Mouse (Mus musculus): Measurements from ENCODE around the gene Kif2a. TPM values are rescaled to one million over a fixed set of nuclear protein-coding genes. Genes with fewer than 3 reads are reported as not detected.

The Kif2a gene
- total and polyA plus RNA-seq, 3 experiments, result 18.0 to 310 (median 135) TPM

- H3K4me3 ChIP-seq (ENCODE audit: control insufficient read depth in 1 of 2, insufficient read depth in 1 of 2, low read depth in 2 of 2, low read length in 2 of 2), result no peak overlapping the region
- 0 out of 4 replicates have a peak, but pooled peaks cover 0 to 3% of the 10 kb centered on the region in 2 experiments for H3K4me1 ChIP-seq (ENCODE audit: control insufficient read depth in 1 of 2, insufficient read depth in 2 of 2, low read length in 2 of 2)
- no peaks in the 10 kb centered on the region for H3K79me2 ChIP-seq (ENCODE audit: control insufficient read depth, insufficient read depth, low read length, poor library complexity)
- TF ChIP-seq TCF12 (IDR thresholded peaks at IDR 0.05; ENCODE audit: low read depth, low read length), result no peak
- TF ChIP-seq POLR2A (IDR thresholded peaks at IDR 0.05; ENCODE audit: control insufficient read depth in 1 of 2, insufficient read depth in 1 of 2, low read depth in 1 of 2, low read length in 2 of 2, poor library complexity in 1 of 2), result no peak
- TF ChIP-seq MEF2A (IDR thresholded peaks at IDR 0.05; ENCODE audit: extremely low read depth, insufficient replicate concordance, low read depth, low read length, poor library complexity, severe bottlenecking), result no peak
- no peak for TF ChIP-seq KAT2A (conservative IDR thresholded peaks at IDR 0.05; ENCODE audit: low read depth, low read length)
- TF ChIP-seq NRF1 (IDR thresholded peaks at IDR 0.05; ENCODE audit: insufficient read depth, low read depth, low read length, poor library complexity, severe bottlenecking), result no peak
- TF ChIP-seq BHLHE40 (IDR thresholded peaks at IDR 0.05; ENCODE audit: borderline replicate concordance, low read depth, low read length), result no peak
- no peak for TF ChIP-seq NELFE (IDR thresholded peaks at IDR 0.05; ENCODE audit: low read depth, low read length)
- no peak for TF ChIP-seq ZC3H11A (IDR thresholded peaks at IDR 0.05; ENCODE audit: low read depth, low read length)
- TF ChIP-seq MAX (IDR thresholded peaks at IDR 0.05; ENCODE audit: low read length), result no peak
- no peak for TF ChIP-seq GABPA (IDR thresholded peaks at IDR 0.05; ENCODE audit: low read depth, low read length)
- no peak for TF ChIP-seq JUND (IDR thresholded peaks at IDR 0.05; ENCODE audit: low read depth, low read length)
- TF ChIP-seq GATA1 (IDR thresholded peaks at IDR 0.05; ENCODE audit: low read depth, low read length), result no peak
- peaks cover 0 to 7% of the 10 kb centered on the region in 2 experiments; a peak in 2 of 4 replicates for H3K36me3 ChIP-seq (ENCODE audit: control insufficient read depth in 1 of 2, insufficient read depth in 2 of 2, low read length in 2 of 2)
- no peak for DNase-seq (ENCODE audit: low read depth, low spot score)
- H3K27me3 ChIP-seq (ENCODE audit: control insufficient read depth in 1 of 2, insufficient read depth in 2 of 2, low read length in 2 of 2), result no peaks in the 10 kb centered on the region
- H3K27ac ChIP-seq (ENCODE audit: control insufficient read depth, low read depth, low read length), result no peak overlapping the region
- H3K9ac ChIP-seq (ENCODE audit: control insufficient read depth, low read depth, low read length, poor library complexity, severe bottlenecking), result no peak overlapping the region
- no peaks in the 10 kb centered on the region for H3K9me3 ChIP-seq (replicated peaks; ENCODE audit: insufficient read depth, low read length)
Observed at GRCm38 (mm10) chr13:107051342-107051741, 29.4 kb upstream of the Kif2a start.

GRCm38 (mm10) chr13:107044229-107044628, 22.3 kb upstream of the Kif2a start:
- Histone ChIP-seq H3K79me2 (ENCODE audit: control insufficient read depth, insufficient read depth, low read length, poor library complexity) (no peaks in the 10 kb centered on the region), H3K4me3 (ENCODE audit: control insufficient read depth in 1 of 2, insufficient read depth in 1 of 2, low read depth in 2 of 2, low read length in 2 of 2) (no peak overlapping the region)

More at GRCm38 (mm10) chr13:107044229-107044628, 22.3 kb upstream of the Kif2a start:
- Histone ChIP-seq H3K27me3 (ENCODE audit: control insufficient read depth in 1 of 2, insufficient read depth in 2 of 2, low read length in 2 of 2) (no peaks in the 10 kb centered on the region), H3K36me3 (ENCODE audit: control insufficient read depth in 1 of 2, insufficient read depth in 2 of 2, low read length in 2 of 2) (peaks cover 0 to 11% of the 10 kb centered on the region in 2 experiments; a peak in 2 of 4 replicates), H3K9ac (ENCODE audit: control insufficient read depth, low read depth, low read length, poor library complexity, severe bottlenecking) (no peak overlapping the region), H3K9me3 (replicated peaks; ENCODE audit: insufficient read depth, low read length) (no peaks in the 10 kb centered on the region), H3K4me1 (ENCODE audit: control insufficient read depth in 1 of 2, insufficient read depth in 2 of 2, low read length in 2 of 2) (peaks cover 2 to 7% of the 10 kb centered on the region in 2 experiments; a peak in 3 of 4 replicates), H3K27ac (ENCODE audit: control insufficient read depth, low read depth, low read length) (no peak overlapping the region)
- peak; percentile 74 for DNase-seq (ENCODE audit: low read depth, low spot score)
- TF ChIP-seq TCF12 (IDR thresholded peaks at IDR 0.05; ENCODE audit: low read depth, low read length), result peak; percentile 47; the same call in 1 of the 2 replicates
- TF ChIP-seq ELF1 (IDR thresholded peaks at IDR 0.05; ENCODE audit: low read depth, low read length), result no peak
- peak; percentile 57; the same call in 1 of the 2 replicates for TF ChIP-seq MYC (IDR thresholded peaks at IDR 0.05; ENCODE audit: low read depth, low read length)
- peak; percentile 26; the same call in 1 of the 2 replicates for TF ChIP-seq ETS1 (IDR thresholded peaks at IDR 0.05; ENCODE audit: low read depth, low read length)
- no peak for TF ChIP-seq ZKSCAN1 (IDR thresholded peaks at IDR 0.05; ENCODE audit: low read depth, low read length)
- TF ChIP-seq MYB (IDR thresholded peaks at IDR 0.05; ENCODE audit: low read depth, low read length), result no peak
- TF ChIP-seq ZMIZ1 (IDR thresholded peaks at IDR 0.05; ENCODE audit: low read depth, low read length), result no peak
- peak; percentile 80 for TF ChIP-seq MXI1 (IDR thresholded peaks at IDR 0.05; ENCODE audit: low read depth, low read length)
- no peak for TF ChIP-seq NELFE (IDR thresholded peaks at IDR 0.05; ENCODE audit: low read depth, low read length)
- no peak for TF ChIP-seq USF2 (IDR thresholded peaks at IDR 0.05; ENCODE audit: borderline replicate concordance in 1 of 2, insufficient read depth in 1 of 2, low read depth in 1 of 2, low read length in 2 of 2)
- TF ChIP-seq MAFK (IDR thresholded peaks at IDR 0.05; ENCODE audit: borderline replicate concordance, low read depth, low read length), result no peak
- peak; percentile 33 to 56; a peak in 3 of 4 replicates for TF ChIP-seq EP300 (IDR thresholded peaks at IDR 0.05; ENCODE audit: low read depth in 1 of 2, low read length in 2 of 2)
- no peak for TF ChIP-seq CHD2 (IDR thresholded peaks at IDR 0.05; ENCODE audit: low read length)
- no peak for TF ChIP-seq POLR2A (IDR thresholded peaks at IDR 0.05; ENCODE audit: control insufficient read depth in 1 of 2, insufficient read depth in 1 of 2, low read depth in 1 of 2, low read length in 2 of 2, poor library complexity in 1 of 2)
- peak; percentile 54 for TF ChIP-seq SIN3A (IDR thresholded peaks at IDR 0.05; ENCODE audit: low read length)
- TF ChIP-seq E2F4 (IDR thresholded peaks at IDR 0.05; ENCODE audit: borderline replicate concordance, low read depth, low read length), result no peak
- TF ChIP-seq TAL1 (IDR thresholded peaks at IDR 0.05; ENCODE audit: low read length), result 0 out of 2 replicates have a peak, but pooled peaks have one; percentile 23
- TF ChIP-seq CHD1 (IDR thresholded peaks at IDR 0.05; ENCODE audit: low read depth, low read length), result no peak
- TF ChIP-seq MAX (IDR thresholded peaks at IDR 0.05; ENCODE audit: low read length), result peak; percentile 86
- no peak for TF ChIP-seq ZC3H11A (IDR thresholded peaks at IDR 0.05; ENCODE audit: low read depth, low read length)
- no peak for TF ChIP-seq NRF1 (IDR thresholded peaks at IDR 0.05; ENCODE audit: insufficient read depth, low read depth, low read length, poor library complexity, severe bottlenecking)
- no peak for TF ChIP-seq GABPA (IDR thresholded peaks at IDR 0.05; ENCODE audit: low read depth, low read length)
- no peak for TF ChIP-seq MEF2A (IDR thresholded peaks at IDR 0.05; ENCODE audit: extremely low read depth, insufficient replicate concordance, low read depth, low read length, poor library complexity, severe bottlenecking)
- TF ChIP-seq POLR2AphosphoS2 (IDR thresholded peaks at IDR 0.05; ENCODE audit: low read length), result no peak
- no peak for TF ChIP-seq POLR2AphosphoS5 (IDR thresholded peaks at IDR 0.05; ENCODE audit: borderline replicate concordance, low read depth, low read length)

Data from MEL (cell line).